Comparison of ENCODE assay signal across 8 mouse cellular contexts in the genomic region with DNA sequence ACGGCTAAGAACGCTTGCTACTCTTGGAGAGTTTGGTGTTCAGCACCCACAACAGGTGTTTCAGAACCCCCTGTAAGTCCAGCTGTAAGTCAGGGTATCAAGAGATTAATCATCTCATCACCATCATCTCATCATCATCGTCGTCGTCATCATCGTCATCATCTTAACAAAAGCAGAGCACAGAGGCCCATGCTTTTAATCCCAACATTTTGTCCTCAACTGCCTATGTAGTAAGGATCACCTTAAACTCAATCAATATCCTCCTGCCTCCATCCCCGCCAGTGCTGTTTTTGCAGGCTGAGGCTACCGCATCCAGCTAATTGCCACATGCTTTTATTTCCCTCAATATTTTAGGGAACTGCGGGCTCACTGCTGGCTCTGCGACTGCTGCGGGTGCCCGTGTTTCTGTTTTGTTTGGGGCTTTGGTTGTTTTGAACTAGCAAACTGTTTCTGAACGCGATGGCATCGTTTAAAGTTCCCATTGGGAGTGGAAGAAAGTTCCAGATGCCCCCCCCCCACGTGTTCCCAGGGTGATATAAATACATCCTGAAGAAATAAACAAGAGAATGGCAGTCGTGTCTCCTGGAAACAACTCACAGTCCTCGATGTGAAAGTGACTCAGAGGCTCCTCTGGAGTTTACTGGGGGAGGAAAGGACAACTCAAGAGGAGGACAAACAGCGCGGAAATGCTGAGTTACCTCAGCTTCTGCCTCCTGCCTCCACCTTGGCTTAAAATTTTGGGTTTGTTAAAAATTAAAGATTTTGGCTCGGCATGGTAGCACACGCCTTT. TPM values are rescaled to one million over a fixed set of nuclear protein-coding genes. Genes with fewer than 3 reads are reported as not detected.
DNase-seq lines count a peak whose midpoint lies in the region; ATAC-seq and TF ChIP-seq lines count a peak whose summit lies in the region.

No protein-coding gene starts in this region.

- H3K4me2 ChIP-seq in embryonic facial prominence, embryonic 11.5 days (ENCODE audit: low read depth, low read length) = peak overlapping the region; percentile 78
- peak overlapping the region; percentile 64 for H3K4me2 ChIP-seq in hindbrain, postnatal 0 days (ENCODE audit: low read depth, low read length)
- peak overlapping the region; percentile 71 for H3K4me2 ChIP-seq in midbrain, embryonic 11.5 days

- no peak for TF ChIP-seq CTCF in layer of hippocampus, adult 2 months (conservative IDR thresholded peaks at IDR 0.05)
- TF ChIP-seq CTCF in hindbrain, postnatal 0 days (IDR thresholded peaks at IDR 0.05; ENCODE audit: low read depth) = no peak

- peak overlapping the region; percentile 97 for H3K27ac ChIP-seq in layer of hippocampus, adult 2 months
- no peak overlapping the region for H3K27ac ChIP-seq in embryonic facial prominence, embryonic 11.5 days (replicated peaks; ENCODE audit: low read depth, low read length)
- peak overlapping the region; percentile 90; the same call in 1 of the 2 replicates for H3K27ac ChIP-seq in hindbrain, postnatal 0 days
- H3K27ac ChIP-seq in midbrain, embryonic 11.5 days (ENCODE audit: low read depth, low read length) = no peak overlapping the region

- H3K4me3 ChIP-seq in layer of hippocampus, adult 2 months = peak overlapping the region; percentile 93
- H3K4me3 ChIP-seq in embryonic facial prominence, embryonic 11.5 days (ENCODE audit: low read depth, low read length) = peak overlapping the region; percentile 76
- H3K4me3 ChIP-seq in hindbrain, postnatal 0 days (ENCODE audit: low read length) = peak overlapping the region; percentile 75
- peak overlapping the region; percentile 78 for H3K4me3 ChIP-seq in midbrain, embryonic 11.5 days (ENCODE audit: low read depth, low read length)

- no peaks in the 10 kb centered on the region for H3K9me3 ChIP-seq in embryonic facial prominence, embryonic 11.5 days (replicated peaks; ENCODE audit: control insufficient read depth, low read length)
- no peaks in the 10 kb centered on the region for H3K9me3 ChIP-seq in hindbrain, postnatal 0 days (ENCODE audit: low read length)
- H3K9me3 ChIP-seq in midbrain, embryonic 11.5 days (ENCODE audit: control insufficient read depth, low read length) = no peaks in the 10 kb centered on the region

- H3K27me3 ChIP-seq in embryonic facial prominence, embryonic 11.5 days (ENCODE audit: control insufficient read depth, insufficient read depth, low read length) = no peaks in the 10 kb centered on the region
- H3K27me3 ChIP-seq in hindbrain, postnatal 0 days (ENCODE audit: insufficient read depth, low read length) = no peaks in the 10 kb centered on the region
- H3K27me3 ChIP-seq in midbrain, embryonic 11.5 days (ENCODE audit: control insufficient read depth, insufficient read depth, low read length) = peaks cover 3% of the 10 kb centered on the region; the same call in 1 of the 2 replicates

- 31% methylated on average over 22 of the region's 22 CpGs for WGBS in embryonic facial prominence, embryonic 11.5 days
- 31% methylated on average over 22 of the region's 22 CpGs for WGBS in hindbrain, postnatal 0 days
- 39% methylated on average over 22 of the region's 22 CpGs for WGBS in midbrain, embryonic 11.5 days

- DNase-seq in layer of hippocampus, adult 2 months (ENCODE audit: low spot score in 2 of 2) = no peak
- no peak for DNase-seq in layer of hippocampus, postnatal 36 days
- no peak for DNase-seq in embryonic facial prominence, embryonic 11.5 days (ENCODE audit: low spot score)
- no peak for DNase-seq in hindbrain, postnatal 0 days (ENCODE audit: low spot score)
- DNase-seq in midbrain, embryonic 11.5 days (ENCODE audit: low spot score, missing footprints) = peak; percentile 85
- no peak for DNase-seq in cerebellum, adult 8-10 months
- no peak for DNase-seq in adrenal gland, postnatal 25 days
- DNase-seq in adrenal gland, adult 2 months = no peak

- H3K36me3 ChIP-seq in embryonic facial prominence, embryonic 11.5 days (replicated peaks; ENCODE audit: control insufficient read depth, insufficient read depth, low read depth, low read length) = no peaks in the 10 kb centered on the region; the same call in 1 of the 2 replicates
- peaks cover 5% of the 10 kb centered on the region; the same call in 1 of the 2 replicates for H3K36me3 ChIP-seq in hindbrain, postnatal 0 days (ENCODE audit: insufficient read depth, low read length)
- peaks cover 3% of the 10 kb centered on the region for H3K36me3 ChIP-seq in midbrain, embryonic 11.5 days (ENCODE audit: control insufficient read depth, insufficient read depth, low read length)

- 0 out of 2 replicates have a peak overlapping the region, but pooled peaks have one; percentile 6 for H3K9ac ChIP-seq in embryonic facial prominence, embryonic 11.5 days (replicated peaks; ENCODE audit: low read length)
- peak overlapping the region; percentile 88 for H3K9ac ChIP-seq in hindbrain, postnatal 0 days (replicated peaks; ENCODE audit: low read length)
- H3K9ac ChIP-seq in midbrain, embryonic 11.5 days (ENCODE audit: low read length) = no peak overlapping the region

- H3K4me1 ChIP-seq in embryonic facial prominence, embryonic 11.5 days (ENCODE audit: control insufficient read depth, insufficient read depth, low read length) = no peaks in the 10 kb centered on the region
- H3K4me1 ChIP-seq in hindbrain, postnatal 0 days (ENCODE audit: insufficient read depth, low read length) = peaks cover 3% of the 10 kb centered on the region
- H3K4me1 ChIP-seq in midbrain, embryonic 11.5 days (ENCODE audit: control insufficient read depth, insufficient read depth, low read length) = peaks cover 4% of the 10 kb centered on the region

- ATAC-seq in embryonic facial prominence, embryonic 11.5 days (replicated peaks; ENCODE audit: insufficient number of reproducible peaks, low FRiP score, low TSS enrichment, low read depth) = no peak
- no peak for ATAC-seq in hindbrain, postnatal 0 days
- no peak for ATAC-seq in midbrain, embryonic 11.5 days (ENCODE audit: low FRiP score)

RNA-seq across cellular contexts. Expression of a gene that starts 0.9 kb away (rescaled TPM):
- 10 to 100 TPM; 79.8 to 82.8 TPM for total RNA-seq in layer of hippocampus, adult 2 months (2021)
- 10 to 100 TPM; 75.3 to 78.4 TPM for total RNA-seq in layer of hippocampus, postnatal 36 days (2021)
- polyA plus RNA-seq in embryonic facial prominence, embryonic 11.5 days (2014; fragmentation: Nextera tagmentation; extraction: Ambion mirVana) = 62.1 and 69.5 TPM in 2 replicates
- total RNA-seq in hindbrain, postnatal 0 days (2014; rRNA removed) = 81.9 and 94.4 TPM in 2 replicates
- polyA plus RNA-seq in hindbrain, postnatal 0 days (2015; fragmentation: Nextera tagmentation; extraction: Ambion mirVana) = 107 and 108 TPM in 2 replicates
- 84.0 and 87.5 TPM in 2 replicates for polyA plus RNA-seq in midbrain, embryonic 11.5 days (2014; fragmentation: Nextera tagmentation; extraction: Ambion mirVana)
- 28.1 and 50.7 TPM in 2 replicates for total RNA-seq in adrenal gland, postnatal 25 days (2021)
- total RNA-seq in adrenal gland, adult 2 months (2021) = 10 to 100 TPM; 28.7 to 44.5 TPM
- polyA plus RNA-seq in adrenal gland, adult 2 months (2012; rRNA removed) = 34.7 and 36.8 TPM in 2 replicates

RNA-seq across cellular contexts. Expression of a gene that starts 11.4 kb away (rescaled TPM):
- 10 to 100 TPM; 37.2 to 40.9 TPM for total RNA-seq in layer of hippocampus, adult 2 months (2021)
- 10 to 100 TPM; 43.4 to 45.5 TPM for total RNA-seq in layer of hippocampus, postnatal 36 days (2021)
- 47.8 and 51.8 TPM in 2 replicates for polyA plus RNA-seq in embryonic facial prominence, embryonic 11.5 days (2014; fragmentation: Nextera tagmentation; extraction: Ambion mirVana)
- total RNA-seq in hindbrain, postnatal 0 days (2014; rRNA removed) = 32.9 and 33.9 TPM in 2 replicates
- 37.5 and 38.3 TPM in 2 replicates for polyA plus RNA-seq in hindbrain, postnatal 0 days (2015; fragmentation: Nextera tagmentation; extraction: Ambion mirVana)
- polyA plus RNA-seq in midbrain, embryonic 11.5 days (2014; fragmentation: Nextera tagmentation; extraction: Ambion mirVana) = 46.9 and 51.7 TPM in 2 replicates
- total RNA-seq in adrenal gland, postnatal 25 days (2021) = 35.2 and 38.6 TPM in 2 replicates
- 10 to 100 TPM; 33.9 to 40.8 TPM for total RNA-seq in adrenal gland, adult 2 months (2021)
- 5.8 and 9.6 TPM in 2 replicates for polyA plus RNA-seq in adrenal gland, adult 2 months (2012; rRNA removed)

Comparison
In these comparisons a context has a peak if more than half of its experiments do, and no peak if none do; other contexts are left out.
1. H3K27ac ChIP-seq: peak in layer of hippocampus, adult 2 months (single experiment) and hindbrain, postnatal 0 days (single experiment); none in embryonic facial prominence, embryonic 11.5 days (single experiment) and midbrain, embryonic 11.5 days (single experiment).
2. Peak in every context shown above with its lines, with median percentiles within 50 percentile points of each other: H3K4me3 ChIP-seq and H3K4me2 ChIP-seq.